Mouse (Mus musculus) CH12F3 (cell line): Measurements from ENCODE around the gene Acta2.

Experiments
- in situ Hi-C: fragments of 300-500 bp; cut with MboI; formaldehyde crosslinking; loops from 2 replicates; pipeline ENCODE4 v1.14.3; 2020; ENCODE audit warnings: low sequenced_read_pairs

The Acta2 gene

DNA sequence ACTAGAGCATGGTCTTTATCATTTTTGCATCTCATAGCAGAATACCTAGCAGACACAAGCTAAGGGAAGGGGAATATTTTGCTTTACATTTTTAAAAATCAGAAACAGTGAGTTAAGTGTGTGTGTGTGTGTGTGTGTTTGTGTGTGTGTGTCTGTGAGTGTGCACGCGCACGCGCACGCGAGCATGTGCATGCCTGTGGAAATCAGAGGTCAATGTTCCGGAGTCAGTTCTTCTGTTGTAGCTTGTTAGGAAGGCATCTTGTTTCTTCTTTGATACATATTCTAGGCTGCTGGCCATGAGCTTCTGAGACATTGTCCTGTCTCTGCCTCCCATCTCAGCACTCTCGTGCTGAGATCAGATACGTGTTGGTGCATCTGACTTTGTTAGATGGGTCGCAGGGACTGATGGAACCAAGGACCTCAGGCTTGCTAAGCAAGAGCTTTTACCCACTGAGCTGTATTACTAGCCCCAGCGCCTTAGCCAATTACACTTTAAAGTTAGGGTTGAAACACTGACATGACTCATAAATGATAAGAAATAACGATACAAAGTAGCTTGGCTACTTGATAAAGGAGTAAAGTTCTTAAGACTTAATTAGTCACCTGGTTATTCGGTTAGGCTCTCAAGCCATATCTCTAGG lies 15.6 kb upstream of the Acta2 start:
- in situ Hi-C loops, result no loop called here

DNA sequence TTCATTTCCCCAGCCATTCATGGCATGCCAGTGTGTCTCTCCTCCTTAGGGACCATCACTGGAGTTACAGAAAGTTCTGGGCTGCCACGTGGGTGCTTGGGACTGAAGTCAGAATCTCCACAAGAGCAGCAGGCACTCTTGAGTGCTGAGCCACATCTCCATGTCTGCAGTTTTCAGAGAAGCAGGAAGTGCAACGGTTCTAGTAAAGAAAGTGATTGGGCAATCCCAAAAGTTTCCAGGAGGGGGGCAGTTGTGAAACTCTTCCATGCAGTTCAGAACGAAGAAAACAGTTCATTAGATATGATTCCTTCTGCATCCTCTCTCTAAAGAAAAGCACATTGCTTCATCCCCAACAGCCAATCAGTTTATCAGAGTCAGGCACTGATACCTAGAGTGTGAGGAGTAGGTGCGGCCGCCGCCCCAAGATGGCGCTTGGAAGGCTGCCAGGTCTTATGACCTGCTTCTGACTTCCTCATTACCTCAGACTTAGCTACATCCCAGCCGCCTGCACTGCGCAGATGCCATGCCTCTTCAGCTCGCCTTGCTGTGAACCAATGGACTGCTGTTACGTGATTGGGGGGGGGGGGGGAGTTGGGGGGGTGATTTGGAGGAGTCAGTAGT lies 14.8 kb upstream of the Acta2 start:
- in situ Hi-C loops, result no loop called here

- in situ Hi-C loops, result no loop called here
Observed at GRCm38 (mm10) chr19:34268991-34269390, 13.6 kb upstream of the Acta2 start.

DNA sequence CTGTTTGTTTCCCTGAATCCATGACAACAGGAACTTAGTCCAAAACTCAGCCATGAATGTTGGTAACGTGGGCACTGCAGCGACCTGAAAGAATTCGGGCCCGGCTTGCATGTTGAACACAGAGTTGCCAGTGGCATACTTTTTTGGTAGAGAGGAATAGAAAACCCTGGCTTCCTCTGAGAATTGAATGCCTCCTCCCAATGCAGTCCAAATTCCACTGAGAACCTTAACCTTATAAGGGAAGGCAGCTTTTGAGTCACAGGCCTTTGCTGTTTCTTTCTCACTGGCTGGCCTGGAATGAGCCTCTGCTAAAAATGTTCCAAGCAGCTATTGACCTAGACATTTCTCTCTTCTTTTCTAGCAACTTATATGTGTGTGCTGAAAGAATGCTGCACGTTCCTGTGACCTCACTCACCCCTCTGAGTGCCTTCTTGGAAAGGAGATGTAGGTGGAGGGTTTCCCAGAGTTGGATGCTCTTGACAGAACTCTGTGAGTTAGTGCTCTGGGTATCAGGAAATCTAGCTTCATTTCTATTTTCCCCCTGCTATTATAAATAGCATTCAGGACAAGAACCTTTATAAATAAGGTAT lies 10.3 kb upstream of the Acta2 start:
- in situ Hi-C loops, result no loop called here

GRCm38 (mm10) chr19:34262273-34262974 lies 7.0 kb upstream of the Acta2 start:
- in situ Hi-C loops, result no loop called here

DNA sequence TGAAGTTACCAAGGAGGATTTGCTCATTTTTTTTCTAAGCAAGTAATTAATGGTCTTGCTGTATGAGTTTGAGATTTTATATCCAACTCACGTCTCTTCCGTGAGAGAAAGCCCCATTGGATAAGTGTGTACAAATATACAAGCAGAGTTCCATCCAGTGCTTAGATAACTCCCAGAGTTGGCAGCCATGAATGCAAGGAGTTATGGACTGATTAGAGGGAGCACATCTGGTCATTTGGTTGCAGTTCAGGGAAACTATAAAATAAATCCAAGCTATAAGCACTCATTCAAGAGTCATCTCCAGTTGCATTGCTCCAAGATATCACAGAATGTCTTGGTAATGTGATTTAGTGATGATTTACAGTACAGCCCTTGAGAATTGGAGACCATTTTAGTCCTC lies 1.5 kb upstream of the Acta2 start:
- in situ Hi-C loops, result no loop called here

- in situ Hi-C loops, result no loop called here
Observed at GRCm38 (mm10) chr19:34256149-34256548, 759 bp upstream of the Acta2 start.

DNA sequence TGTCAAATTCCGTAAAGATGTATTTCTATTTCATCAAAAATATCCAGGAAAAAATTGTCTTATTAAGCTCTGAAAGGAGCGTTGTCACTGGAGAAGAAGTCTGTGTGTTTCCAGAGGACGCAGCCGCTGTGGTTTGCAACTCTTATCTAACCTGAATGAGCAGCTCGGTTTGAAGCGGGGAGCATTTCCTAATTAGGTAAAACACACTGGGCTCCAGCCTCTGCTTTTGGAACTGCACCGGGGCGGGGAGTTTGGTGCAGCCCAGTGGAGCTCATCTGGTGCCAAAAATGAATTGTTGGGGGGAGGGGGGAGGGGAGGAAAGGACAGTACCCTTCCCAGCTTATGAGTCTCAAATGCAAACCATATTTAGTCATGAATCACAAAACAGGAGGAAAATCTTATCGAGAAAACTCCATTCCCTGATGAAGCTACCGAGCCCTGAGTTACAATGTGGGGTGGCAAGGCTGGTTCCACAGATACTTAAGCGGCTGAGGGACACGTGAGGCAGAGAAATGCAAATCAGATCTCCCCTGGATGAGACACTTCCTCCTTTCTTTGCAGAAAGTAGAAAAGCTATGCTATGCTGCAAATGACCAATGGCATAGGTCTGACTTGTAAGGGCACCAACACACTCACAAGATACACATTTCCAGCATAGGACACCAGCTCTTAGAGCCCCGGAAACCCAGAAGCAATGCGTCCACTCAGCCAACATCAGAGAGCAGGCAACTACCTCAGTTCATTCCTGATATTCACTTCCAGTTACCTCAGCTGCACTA lies 1.1 kb downstream of the Acta2 start:
- in situ Hi-C loops, result no loop called here

GRCm38 (mm10) chr19:34252450-34252849 lies 2.9 kb downstream of the Acta2 start:
- in situ Hi-C loops, result no loop called here

- in situ Hi-C loops, result no loop called here
Observed at GRCm38 (mm10) chr19:34251900-34252299, 3.5 kb downstream of the Acta2 start.

- in situ Hi-C loops, result no loop called here
Observed at GRCm38 (mm10) chr19:34250621-34251020, 4.8 kb downstream of the Acta2 start.

- in situ Hi-C loops, result loop anchor here (10.0 kb wide), 1 partner anchor 226 kb away; the partner anchor contains the start of gene Ch25h
Observed at GRCm38 (mm10) chr19:34248558-34248957, 6.8 kb downstream of the Acta2 start.

DNA sequence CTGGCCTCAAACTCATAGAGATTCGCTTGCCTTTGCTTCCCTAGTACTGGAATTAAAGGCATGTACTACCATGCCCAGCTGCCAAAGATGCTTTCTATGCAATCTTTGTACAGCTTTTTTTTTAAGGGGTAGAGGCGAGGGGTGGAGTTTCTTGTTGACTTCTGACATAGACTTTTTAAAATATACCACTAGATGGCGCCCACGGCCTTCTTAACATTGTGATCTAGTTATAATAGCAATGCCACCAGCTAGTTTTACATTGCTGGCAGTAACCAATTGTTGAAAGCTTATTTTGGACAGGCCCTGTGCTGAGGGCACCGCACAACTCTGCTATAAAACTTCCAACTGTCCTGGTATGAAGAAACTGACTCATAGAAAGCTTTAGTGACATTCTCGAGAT lies 11.3 kb downstream of the Acta2 start:
- in situ Hi-C loops, result loop anchor here (10.0 kb wide), 1 partner anchor 231 kb away; the partner anchor contains the start of gene Ch25h

- in situ Hi-C loops, result loop anchor here (10.0 kb wide), 1 partner anchor 232 kb away; the partner anchor contains the start of gene Ch25h
Observed at GRCm38 (mm10) chr19:34242925-34243324, 12.5 kb downstream of the Acta2 start.

DNA sequence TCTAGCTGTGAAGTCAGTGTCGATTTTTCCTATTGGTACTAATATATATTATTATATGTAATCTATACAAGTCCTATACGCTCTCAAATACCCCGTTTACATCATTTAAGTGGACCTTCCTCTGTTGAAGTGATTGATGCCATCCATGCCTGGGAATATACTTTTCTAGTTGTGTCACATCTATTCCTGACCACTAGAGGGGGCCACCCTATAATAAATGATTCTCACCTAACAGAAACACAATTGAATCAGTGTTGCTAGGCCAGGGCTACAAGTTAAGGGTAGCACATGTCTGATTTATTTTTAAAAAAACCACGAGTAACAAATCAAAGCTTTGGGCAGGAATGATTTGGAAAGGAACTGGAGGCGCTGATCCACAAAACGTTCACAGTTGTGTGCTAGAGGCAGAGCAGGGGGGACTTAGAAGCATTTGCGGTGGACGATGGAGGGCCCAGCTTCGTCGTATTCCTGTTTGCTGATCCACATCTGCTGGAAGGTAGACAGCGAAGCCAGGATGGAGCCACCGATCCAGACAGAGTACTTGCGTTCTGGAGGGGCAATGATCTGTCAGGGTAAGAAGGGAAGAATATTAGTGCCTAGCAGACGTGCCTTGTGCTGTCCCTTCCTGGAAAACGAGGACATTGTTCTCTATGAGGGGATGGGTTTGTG lies 14.0 kb downstream of the Acta2 start:
- in situ Hi-C loops, result loop anchor here (10.0 kb wide), 1 partner anchor 233 kb away; the partner anchor contains the start of gene Ch25h

- in situ Hi-C loops, result loop anchor here (10.0 kb wide), 1 partner anchor 234 kb away; the partner anchor contains the start of gene Ch25h
Observed at GRCm38 (mm10) chr19:34240273-34241039, 14.9 kb downstream of the Acta2 start.

DNA sequence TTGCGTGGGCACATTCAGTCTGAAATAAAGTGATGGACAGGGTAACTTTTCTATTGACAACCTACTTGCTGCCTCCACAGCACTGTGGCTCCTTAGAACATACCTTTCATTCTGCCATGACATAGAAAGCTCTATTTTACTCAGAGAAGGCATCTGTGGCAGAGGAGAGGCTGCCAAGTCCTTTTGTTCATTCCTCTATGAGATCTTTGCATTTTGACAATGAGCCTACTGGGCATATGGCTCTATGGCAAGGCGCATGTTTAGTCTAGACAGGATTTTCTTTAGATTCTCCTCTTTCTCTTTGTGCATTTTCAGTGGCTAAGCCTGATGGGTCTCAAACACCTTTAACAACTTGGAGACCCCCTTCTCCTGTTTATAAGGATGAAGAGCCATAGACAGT lies 17.6 kb downstream of the Acta2 start:
- in situ Hi-C loops, result no loop called here

DNA sequence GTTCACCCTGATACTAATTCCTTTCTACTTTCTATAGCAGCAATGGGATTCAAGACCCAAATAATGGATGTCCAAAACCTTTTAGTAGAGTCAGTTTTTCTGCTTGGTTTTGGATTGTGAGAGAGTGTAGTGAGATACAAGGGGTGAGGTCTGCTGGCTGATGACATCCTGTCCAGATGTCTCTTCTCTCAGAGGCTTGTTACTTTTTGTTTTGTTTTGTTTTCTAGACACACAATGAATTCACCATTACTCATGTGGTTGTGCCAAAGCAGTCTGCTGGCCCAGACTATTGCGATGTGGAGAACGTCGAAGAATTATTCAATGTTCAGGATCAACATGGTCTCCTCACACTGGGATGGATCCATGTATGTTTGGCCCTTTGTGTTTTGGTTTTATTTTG lies 19.3 kb downstream of the Acta2 start:
- in situ Hi-C loops, result no loop called here

- in situ Hi-C loops, result no loop called here
Observed at GRCm38 (mm10) chr19:34233944-34234343, 21.4 kb downstream of the Acta2 start.
